Mouse (Mus musculus): ENCODE data around the gene 2610507B11Rik. TPM values are rescaled to one million over a fixed set of nuclear protein-coding genes. Genes with fewer than 3 reads are reported as not detected.
A peak's percentile ranks its signal among the peaks of the same experiment; 100 is the strongest.
"Not testable (repeated sequence)": the region's sequence is repeated elsewhere in the genome, so short reads cannot be mapped to it uniquely, and the experiment has no call there.

The 2610507B11Rik gene
- polyA plus RNA-seq, 1 experiment from 2014 or later = 59.9 TPM

- H3K4me1 ChIP-seq (ENCODE audit: insufficient read depth, low read depth, low read length); H3K4me3 ChIP-seq (ENCODE audit: low read depth, low read length); ATAC-seq; H3K27me3 ChIP-seq (replicated peaks; ENCODE audit: insufficient read depth, low read length); H3K9me3 ChIP-seq (ENCODE audit: low read length); DNase-seq (ENCODE audit: low spot score); H3K4me2 ChIP-seq (replicated peaks; ENCODE audit: low read depth, low read length); H3K27ac ChIP-seq (ENCODE audit: low read length); H3K9ac ChIP-seq (replicated peaks; ENCODE audit: low read depth): not testable (repeated sequence)
- H3K36me3 ChIP-seq (ENCODE audit: insufficient read depth, low read length) = peaks cover 68% of the 10 kb centered on the region
- TF ChIP-seq CTCF (IDR thresholded peaks at IDR 0.05) = peak; percentile 43
- 93% methylated on average over 4 of the region's 4 CpGs for WGBS
Observed at GRCm38 (mm10) chr11:78276169-78276568, 14.6 kb downstream of the 2610507B11Rik start.

GRCm38 (mm10) chr11:78278853-78279252, 17.3 kb downstream of the 2610507B11Rik start:
- no peak for ATAC-seq

GRCm38 (mm10) chr11:78279586-78279985, 18.0 kb downstream of the 2610507B11Rik start:
- Histone ChIP-seq H3K4me3 (ENCODE audit: low read depth, low read length) (no peak overlapping the region), H3K27ac (ENCODE audit: low read length) (no peak overlapping the region), H3K4me1 (ENCODE audit: insufficient read depth, low read depth, low read length) (no peaks in the 10 kb centered on the region), H3K9ac (replicated peaks; ENCODE audit: low read depth) (no peak overlapping the region), H3K36me3 (ENCODE audit: insufficient read depth, low read length) (peaks cover 77% of the 10 kb centered on the region; the same call in 1 of the 2 replicates), H3K27me3 (replicated peaks; ENCODE audit: insufficient read depth, low read length) (no peaks in the 10 kb centered on the region), H3K4me2 (replicated peaks; ENCODE audit: low read depth, low read length) (no peak overlapping the region), H3K9me3 (ENCODE audit: low read length) (no peaks in the 10 kb centered on the region)
- TF ChIP-seq EP300 (IDR thresholded peaks at IDR 0.05) (no peak), CTCF (IDR thresholded peaks at IDR 0.05) (no peak)
- DNase-seq (ENCODE audit: low spot score) (no peak), ATAC-seq (no peak)
- WGBS = 88% methylated on average over 4 of the region's 4 CpGs

More at GRCm38 (mm10) chr11:78278853-78279252, 17.3 kb downstream of the 2610507B11Rik start:
- H3K36me3 ChIP-seq (ENCODE audit: insufficient read depth, low read length) = peaks cover 71% of the 10 kb centered on the region; the same call in 1 of the 2 replicates
- H3K9me3 ChIP-seq (ENCODE audit: low read length) = no peaks in the 10 kb centered on the region
- no peaks in the 10 kb centered on the region for H3K4me1 ChIP-seq (ENCODE audit: insufficient read depth, low read depth, low read length)
- no peak for TF ChIP-seq EP300 (IDR thresholded peaks at IDR 0.05)
- no peak for TF ChIP-seq CTCF (IDR thresholded peaks at IDR 0.05)
- no peak overlapping the region for H3K9ac ChIP-seq (replicated peaks; ENCODE audit: low read depth)
- H3K27ac ChIP-seq (ENCODE audit: low read length) = no peak overlapping the region
- no peak overlapping the region for H3K4me2 ChIP-seq (replicated peaks; ENCODE audit: low read depth, low read length)
- no peak for DNase-seq (ENCODE audit: low spot score)
- no peaks in the 10 kb centered on the region for H3K27me3 ChIP-seq (replicated peaks; ENCODE audit: insufficient read depth, low read length)
- no peak overlapping the region for H3K4me3 ChIP-seq (ENCODE audit: low read depth, low read length)
- WGBS = 81% methylated on average over 7 of the region's 7 CpGs

- H3K9ac ChIP-seq (replicated peaks; ENCODE audit: low read depth) = no peak overlapping the region
- no peak overlapping the region for H3K4me2 ChIP-seq (replicated peaks; ENCODE audit: low read depth, low read length)
- no peak overlapping the region for H3K4me3 ChIP-seq (ENCODE audit: low read depth, low read length)
- WGBS = 87% methylated on average over 7 of the region's 7 CpGs
- H3K4me1 ChIP-seq (ENCODE audit: insufficient read depth, low read depth, low read length) = no peaks in the 10 kb centered on the region
- H3K36me3 ChIP-seq (ENCODE audit: insufficient read depth, low read length) = peaks cover 56% of the 10 kb centered on the region
- ATAC-seq (no peak), DNase-seq (ENCODE audit: low spot score) (no peak)
- TF ChIP-seq CTCF (IDR thresholded peaks at IDR 0.05) (no peak), EP300 (IDR thresholded peaks at IDR 0.05) (no peak)
- no peaks in the 10 kb centered on the region for H3K27me3 ChIP-seq (replicated peaks; ENCODE audit: insufficient read depth, low read length)
- no peak overlapping the region for H3K27ac ChIP-seq (ENCODE audit: low read length)
- no peaks in the 10 kb centered on the region for H3K9me3 ChIP-seq (ENCODE audit: low read length)
Observed at GRCm38 (mm10) chr11:78289146-78289763, 27.7 kb downstream of the 2610507B11Rik start.

GRCm38 (mm10) chr11:78290654-78291053, 29.1 kb downstream of the 2610507B11Rik start, which contains the start of gene BC030499:
BC030499 (plus strand) TSS chr11:78290841.
- Histone ChIP-seq H3K9me3 (ENCODE audit: low read length) (no peaks in the 10 kb centered on the region), H3K4me2 (replicated peaks; ENCODE audit: low read depth, low read length) (no peak within 1 kb of the TSS), H3K36me3 (ENCODE audit: insufficient read depth, low read length) (peaks cover 43% of the 10 kb centered on the region), H3K4me1 (ENCODE audit: insufficient read depth, low read depth, low read length) (no peaks in the 10 kb centered on the region), H3K27me3 (replicated peaks; ENCODE audit: insufficient read depth, low read length) (no peaks in the 10 kb centered on the region), H3K27ac (ENCODE audit: low read length) (no peak within 1 kb of the TSS), H3K9ac (replicated peaks; ENCODE audit: low read depth) (no peak within 1 kb of the TSS), H3K4me3 (ENCODE audit: low read depth, low read length) (no peak within 1 kb of the TSS)
- no peak for DNase-seq (ENCODE audit: low spot score)
- WGBS = 85% methylated on average over 4 of the region's 4 CpGs
- TF ChIP-seq EP300 (IDR thresholded peaks at IDR 0.05) (no peak), CTCF (IDR thresholded peaks at IDR 0.05) (no peak)
- ATAC-seq = no peak

- H3K4me1 ChIP-seq (ENCODE audit: insufficient read depth, low read depth, low read length) = no peaks in the 10 kb centered on the region
- H3K36me3 ChIP-seq (ENCODE audit: insufficient read depth, low read length) = peaks cover 13% of the 10 kb centered on the region; the same call in 1 of the 2 replicates
- DNase-seq (ENCODE audit: low spot score) (no peak), ATAC-seq (no peak)
- no peak overlapping the region for H3K9ac ChIP-seq (replicated peaks; ENCODE audit: low read depth)
- WGBS = 93% methylated on average over 6 of the region's 6 CpGs
- H3K27me3 ChIP-seq (replicated peaks; ENCODE audit: insufficient read depth, low read length) = no peaks in the 10 kb centered on the region
- H3K9me3 ChIP-seq (ENCODE audit: low read length) = no peaks in the 10 kb centered on the region
- no peak overlapping the region for H3K4me3 ChIP-seq (ENCODE audit: low read depth, low read length)
- no peak overlapping the region for H3K4me2 ChIP-seq (replicated peaks; ENCODE audit: low read depth, low read length)
- no peak overlapping the region for H3K27ac ChIP-seq (ENCODE audit: low read length)
- no peak for TF ChIP-seq EP300 (IDR thresholded peaks at IDR 0.05)
- TF ChIP-seq CTCF (IDR thresholded peaks at IDR 0.05) = no peak
Observed at GRCm38 (mm10) chr11:78294585-78294984, 33.0 kb downstream of the 2610507B11Rik start.
